Mouse (Mus musculus) lung, embryonic 16.5 days (tissue): Measurements from ENCODE around the gene 5730522E02Rik. TPM values are rescaled to one million over a fixed set of nuclear protein-coding genes. Genes with fewer than 3 reads are reported as not detected.

Experiments used
- ATAC-seq: fragments of 200-750 bp; cut with Nextera tagmentation; 2 replicates; pipeline ENCODE4 v1.8.0; 2017; ENCODE audit warnings: low read depth, mild to moderate bottlenecking, moderate library complexity
- H3K27ac ChIP-seq: fragments of 300-500 bp; sonication (generic); 2 replicates; pipeline ENCODE4 v1.5.1; 2014; ENCODE audit warnings: mild to moderate bottlenecking, control low read depth, low read length
- H3K27me3 ChIP-seq: fragments of 300-500 bp; sonication (generic); 2 replicates; pipeline ENCODE4 v1.6.1; 2014; ENCODE audit warnings: low read depth, low read length, mixed read lengths; ENCODE audit not compliant: control insufficient read depth, insufficient read depth
- H3K36me3 ChIP-seq: fragments of 300-500 bp; sonication (generic); 2 replicates; pipeline ENCODE4 v1.6.1; 2014; ENCODE audit warnings: low read length; ENCODE audit not compliant: control insufficient read depth, insufficient read depth
- H3K4me1 ChIP-seq: fragments of 300-500 bp; sonication (generic); replicated peaks from 2 replicates; pipeline ENCODE4 v1.6.1; 2014; ENCODE audit warnings: low read length, mixed read lengths; ENCODE audit not compliant: control insufficient read depth, insufficient read depth
- H3K4me2 ChIP-seq: fragments of 300-500 bp; sonication (generic); 2 replicates; pipeline ENCODE4 v1.6.1; 2014; ENCODE audit warnings: low read depth, low read length, control low read depth
- H3K4me3 ChIP-seq: fragments of 300-500 bp; sonication (generic); 2 replicates; pipeline ENCODE4 v1.5.1; 2014; ENCODE audit warnings: mild to moderate bottlenecking, low read length, control low read depth
- H3K9ac ChIP-seq: fragments of 300-500 bp; sonication (generic); 2 replicates; pipeline ENCODE4 v1.6.1; 2014; ENCODE audit warnings: low read length, control low read depth
- H3K9me3 ChIP-seq: fragments of 300-500 bp; sonication (generic); 2 replicates; pipeline ENCODE4 v1.6.1; 2016; ENCODE audit warnings: low read length; ENCODE audit not compliant: control insufficient read depth
- WGBS: fragments of 180-500 bp; shearing (Covaris S2); extraction: QIAGEN DNeasy Blood & Tissue Kit; methylation state at CpG from one replicate; pipeline ENCODE4 v1.1.7; 2014; 5-methylcytosine and 5-hydroxymethylcytosine counted together
- polyA plus RNA-seq: library from polyadenylated mRNA; unstranded; fragments of >200 nt; fragmentation: Nextera tagmentation; extraction: Ambion mirVana; gene quantifications from 2 replicates; pipeline ENCODE4 v1.2.1, GENCODE M21; 2015

Gene 5730522E02Rik
- polyA plus RNA-seq, 1 experiment from 2014 or later = 1.6 TPM

- Histone ChIP-seq H3K9me3 (no peaks in the 10 kb centered on the region), H3K36me3 (no peaks in the 10 kb centered on the region), H3K27me3 (no peaks in the 10 kb centered on the region), H3K4me2 (no peak overlapping the region), H3K4me1 (no peaks in the 10 kb centered on the region), H3K27ac (no peak overlapping the region), H3K9ac (no peak overlapping the region), H3K4me3 (no peak overlapping the region)
- WGBS = 84% methylated on average over 3 of the region's 3 CpGs
- ATAC-seq = no peak
These were observed 15.1 kb downstream of the 5730522E02Rik start for GRCm38 (mm10) chr11:26195468-26195867.

GRCm38 (mm10) chr11:26187231-26187967 lies 23.2 kb downstream of the 5730522E02Rik start:
- no peak for ATAC-seq

GRCm38 (mm10) chr11:26170572-26170971 lies 40.0 kb downstream of the 5730522E02Rik start:
- Histone ChIP-seq H3K9me3 (no peaks in the 10 kb centered on the region), H3K36me3 (no peaks in the 10 kb centered on the region), H3K4me1 (no peaks in the 10 kb centered on the region), H3K9ac (no peak overlapping the region), H3K27ac (no peak overlapping the region), H3K4me3 (no peak overlapping the region), H3K27me3 (no peaks in the 10 kb centered on the region), H3K4me2 (no peak overlapping the region)
- no peak for ATAC-seq
- 95% methylated on average over 2 of the region's 2 CpGs for WGBS

More at GRCm38 (mm10) chr11:26187231-26187967, 23.2 kb downstream of the 5730522E02Rik start:
- Histone ChIP-seq H3K27me3 (no peaks in the 10 kb centered on the region), H3K27ac (no peak overlapping the region), H3K9ac (no peak overlapping the region), H3K9me3 (no peaks in the 10 kb centered on the region), H3K4me2 (no peak overlapping the region), H3K4me3 (no peak overlapping the region), H3K36me3 (no peaks in the 10 kb centered on the region), H3K4me1 (no peaks in the 10 kb centered on the region)
- 77% methylated on average over 3 of the region's 3 CpGs for WGBS

GRCm38 (mm10) chr11:26167609-26167971 lies 43.0 kb downstream of the 5730522E02Rik start:
- no peak overlapping the region for H3K4me3 ChIP-seq
- H3K27ac ChIP-seq = no peak overlapping the region
- WGBS = 86% methylated on average over 7 of the region's 7 CpGs
- no peaks in the 10 kb centered on the region for H3K4me1 ChIP-seq
- no peak overlapping the region for H3K9ac ChIP-seq
- H3K36me3 ChIP-seq = no peaks in the 10 kb centered on the region
- ATAC-seq = no peak
- H3K4me2 ChIP-seq = no peak overlapping the region
- no peaks in the 10 kb centered on the region for H3K27me3 ChIP-seq
- H3K9me3 ChIP-seq = no peaks in the 10 kb centered on the region

- Histone ChIP-seq H3K36me3 (no peaks in the 10 kb centered on the region), H3K27ac (no peak overlapping the region), H3K9ac (no peak overlapping the region), H3K4me1 (no peaks in the 10 kb centered on the region), H3K27me3 (no peaks in the 10 kb centered on the region), H3K9me3 (no peaks in the 10 kb centered on the region), H3K4me3 (no peak overlapping the region), H3K4me2 (no peak overlapping the region)
- no peak for ATAC-seq
- WGBS = 71% methylated on average over 4 of the region's 4 CpGs
These were observed 43.5 kb downstream of the 5730522E02Rik start for GRCm38 (mm10) chr11:26166966-26167608.

GRCm38 (mm10) chr11:26164651-26165259 lies 45.8 kb downstream of the 5730522E02Rik start:
- no peak overlapping the region for H3K4me2 ChIP-seq
- no peaks in the 10 kb centered on the region for H3K36me3 ChIP-seq
- no peak overlapping the region for H3K27ac ChIP-seq
- H3K4me3 ChIP-seq = no peak overlapping the region
- no peak for ATAC-seq
- H3K27me3 ChIP-seq = no peaks in the 10 kb centered on the region
- H3K9me3 ChIP-seq = no peaks in the 10 kb centered on the region
- H3K9ac ChIP-seq = no peak overlapping the region
- no peaks in the 10 kb centered on the region for H3K4me1 ChIP-seq
- 82% methylated on average over 5 of the region's 5 CpGs for WGBS

GRCm38 (mm10) chr11:26161354-26161753 lies 49.2 kb downstream of the 5730522E02Rik start:
- 41% methylated on average over 5 of the region's 5 CpGs for WGBS
- Histone ChIP-seq H3K27me3 (no peaks in the 10 kb centered on the region), H3K27ac (no peak overlapping the region), H3K9ac (no peak overlapping the region), H3K4me2 (no peak overlapping the region), H3K4me3 (no peak overlapping the region), H3K9me3 (no peaks in the 10 kb centered on the region), H3K4me1 (no peaks in the 10 kb centered on the region), H3K36me3 (no peaks in the 10 kb centered on the region)
- 0 out of 2 replicates have a peak, but pooled peaks have one; percentile 26 for ATAC-seq

GRCm38 (mm10) chr11:26159033-26159432 lies 51.5 kb downstream of the 5730522E02Rik start:
- Histone ChIP-seq H3K4me3 (no peak overlapping the region), H3K4me1 (no peaks in the 10 kb centered on the region), H3K36me3 (no peaks in the 10 kb centered on the region), H3K27me3 (no peaks in the 10 kb centered on the region), H3K27ac (no peak overlapping the region), H3K9me3 (no peaks in the 10 kb centered on the region), H3K9ac (no peak overlapping the region), H3K4me2 (no peak overlapping the region)
- ATAC-seq = no peak
- 65% methylated on average over 3 of the region's 3 CpGs for WGBS

GRCm38 (mm10) chr11:26140024-26140423 lies 70.5 kb downstream of the 5730522E02Rik start:
- H3K27ac ChIP-seq = no peak overlapping the region
- no peak for ATAC-seq
- no peaks in the 10 kb centered on the region for H3K27me3 ChIP-seq
- H3K4me3 ChIP-seq = no peak overlapping the region
- 61% methylated on average over 3 of the region's 3 CpGs for WGBS
- no peaks in the 10 kb centered on the region for H3K9me3 ChIP-seq
- no peak overlapping the region for H3K9ac ChIP-seq
- no peak overlapping the region for H3K4me2 ChIP-seq
- H3K4me1 ChIP-seq = no peaks in the 10 kb centered on the region
- no peaks in the 10 kb centered on the region for H3K36me3 ChIP-seq
